Mouse (Mus musculus) telencephalon, adult 2 months (tissue): Measurements from ENCODE around the gene Ugt2b5.
"Not testable (repeated sequence)": the region's sequence is repeated elsewhere in the genome, so short reads cannot be mapped to it uniquely, and the experiment has no call there.

Experiments
- DNase-seq: peaks from one replicate; pipeline ENCODE4 v3.0.0-alpha.2; 2011; ENCODE audit warnings: low read depth, low spot score

Gene Ugt2b5

GRCm38 (mm10) chr5:87140196-87140595, at the start of gene Ugt2b5:
Gene Ugt2b5 (minus strand): TSS chr5:87140318.
- not testable (repeated sequence) for DNase-seq

GRCm38 (mm10) chr5:87175780-87176179, 35.7 kb upstream of the Ugt2b5 start:
- DNase-seq: not testable (repeated sequence)

GRCm38 (mm10) chr5:87174671-87175070, 34.6 kb upstream of the Ugt2b5 start:
- no peak for DNase-seq

GRCm38 (mm10) chr5:87147741-87148454, 7.8 kb upstream of the Ugt2b5 start:
- DNase-seq: no peak

GRCm38 (mm10) chr5:87142865-87143456, 2.8 kb upstream of the Ugt2b5 start:
- DNase-seq: no peak

GRCm38 (mm10) chr5:87103697-87104096, 36.4 kb downstream of the Ugt2b5 start:
- not testable (repeated sequence) for DNase-seq

GRCm38 (mm10) chr5:87092346-87093027, 47.6 kb downstream of the Ugt2b5 start, which contains the start of gene Ugt2b36:
Gene Ugt2b36 (minus strand): TSS chr5:87092555.
- DNase-seq: no peak

GRCm38 (mm10) chr5:87091111-87091510, 49.0 kb downstream of the Ugt2b5 start:
- no peak for DNase-seq

- no peak for DNase-seq
These were observed 50.9 kb downstream of the Ugt2b5 start for GRCm38 (mm10) chr5:87089264-87089663.

GRCm38 (mm10) chr5:87086269-87086668, 53.8 kb downstream of the Ugt2b5 start:
- DNase-seq: no peak
